Mouse (Mus musculus) ES-E14 (cell line): ENCODE measurements around the gene Col1a1. TPM values are rescaled to one million over a fixed set of nuclear protein-coding genes. Genes with fewer than 3 reads are reported as not detected.

Experiments
- DNase-seq: peaks from one replicate; pipeline ENCODE4 v3.0.0-alpha.2; 2013; ENCODE audit warnings: low read depth, low spot score
- H3K27ac ChIP-seq: 2 replicates; pipeline ENCODE4 v1.5.1; 2012; ENCODE audit warnings: low read depth, mild to moderate bottlenecking, low read length, moderate library complexity, mixed read lengths; ENCODE audit not compliant: poor library complexity, insufficient read depth, severe bottlenecking
- H3K36me3 ChIP-seq: 2 replicates; pipeline ENCODE4 v1.6.1; 2012; ENCODE audit warnings: mild to moderate bottlenecking, low read length, moderate library complexity, mixed read lengths; ENCODE audit not compliant: control insufficient read depth, poor library complexity, insufficient read depth, severe bottlenecking
- H3K4me1 ChIP-seq, 2 experiments: fragments of 150-350 bp in 1 of 2; sonication (generic) in 1 of 2; 2 replicates each; pipeline ENCODE4 v1.6.1; 2012; ENCODE audit warnings: low read length in 2 of 2, mild to moderate bottlenecking in 1 of 2, mixed read lengths in 1 of 2; ENCODE audit not compliant: control insufficient read depth in 2 of 2, insufficient read depth in 2 of 2, poor library complexity in 1 of 2
- H3K4me3 ChIP-seq, 2 experiments: fragments of 150-350 bp in 1 of 2; sonication (generic) in 1 of 2; 2 replicates each; pipeline ENCODE4 v1.5.1; 2012; ENCODE audit warnings: low read length in 2 of 2, low read depth in 1 of 2, mild to moderate bottlenecking in 1 of 2, mixed read lengths in 1 of 2; ENCODE audit not compliant: insufficient read depth in 1 of 2, poor library complexity in 1 of 2, severe bottlenecking in 1 of 2
- H3K9ac ChIP-seq: 2 replicates; pipeline ENCODE4 v1.6.1; 2012; ENCODE audit warnings: low read depth, mild to moderate bottlenecking, low read length, mixed read lengths; ENCODE audit not compliant: poor library complexity, insufficient read depth, severe bottlenecking
- H3K9me3 ChIP-seq: fragments of 150-350 bp; sonication (generic); 2 replicates; pipeline ENCODE4 v1.6.1; 2012; ENCODE audit warnings: low read depth, mild to moderate bottlenecking, low read length; ENCODE audit not compliant: control insufficient read depth, insufficient read depth
- CHD2 ChIP-seq: IDR thresholded peaks from 2 replicates; pipeline ENCODE4 v1.6.1; 2014; ENCODE audit warnings: mild to moderate bottlenecking, low read depth, low read length, inconsistent platforms
- HCFC1 ChIP-seq: IDR thresholded peaks from 2 replicates; pipeline ENCODE4 v1.6.1; 2012; ENCODE audit warnings: low read length, inconsistent platforms, borderline replicate concordance; ENCODE audit not compliant: insufficient read depth
- MAFK ChIP-seq: IDR thresholded peaks from 2 replicates; pipeline ENCODE4 v1.6.1; 2014; ENCODE audit warnings: mild to moderate bottlenecking, low read depth, low read length, inconsistent platforms; ENCODE audit not compliant: insufficient read depth
- ZC3H11A ChIP-seq: IDR thresholded peaks from 2 replicates; pipeline ENCODE4 v1.6.1; 2012; ENCODE audit warnings: low read depth, mild to moderate bottlenecking, inconsistent platforms, low read length, borderline replicate concordance
- ZNF384 ChIP-seq: IDR thresholded peaks from 2 replicates; pipeline ENCODE4 v1.6.1; 2012; ENCODE audit warnings: low read depth, low read length, inconsistent platforms
- in situ Hi-C, 2 experiments: fragments of 600-800 bp; cut with MboI; formaldehyde crosslinking; loops; one replicate each; pipeline ENCODE4 v1.15.1; 2025; ENCODE audit warnings: low sequenced_read_pairs in 2 of 2, inconsistent platforms in 1 of 2; ENCODE audit not compliant: unreplicated experiment in 2 of 2
- total RNA-seq: library from RNA; depleted of rRNA; stranded (reverse); fragments of 300-350 nt; gene quantifications from 2 replicates; pipeline ENCODE4 v1.2.3, GENCODE M21; 2012

Gene Col1a1
- total RNA-seq, 1 experiment: 125 TPM

DNA sequence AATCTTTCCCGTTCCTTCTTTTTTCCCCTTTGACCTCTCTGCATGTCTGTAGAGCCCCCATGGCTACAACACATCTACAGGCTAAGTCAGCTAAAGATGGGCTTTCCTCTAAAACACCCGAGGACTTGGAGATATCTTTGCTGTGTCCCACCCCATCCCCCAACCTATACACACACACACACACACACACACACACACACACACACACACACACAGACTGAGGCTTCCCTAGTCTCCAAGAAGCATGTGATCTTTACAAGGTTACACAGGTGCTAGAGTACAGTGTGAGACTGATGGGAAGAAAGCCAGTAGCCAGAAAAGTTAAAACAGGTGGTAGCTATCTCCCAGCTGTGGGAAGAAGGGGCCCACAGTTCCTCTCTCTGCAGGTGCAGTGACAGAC is 50.4 kb downstream of the Col1a1 start:
- H3K27ac ChIP-seq: no peak overlapping the region; the same call in 1 of the 2 replicates

DNA sequence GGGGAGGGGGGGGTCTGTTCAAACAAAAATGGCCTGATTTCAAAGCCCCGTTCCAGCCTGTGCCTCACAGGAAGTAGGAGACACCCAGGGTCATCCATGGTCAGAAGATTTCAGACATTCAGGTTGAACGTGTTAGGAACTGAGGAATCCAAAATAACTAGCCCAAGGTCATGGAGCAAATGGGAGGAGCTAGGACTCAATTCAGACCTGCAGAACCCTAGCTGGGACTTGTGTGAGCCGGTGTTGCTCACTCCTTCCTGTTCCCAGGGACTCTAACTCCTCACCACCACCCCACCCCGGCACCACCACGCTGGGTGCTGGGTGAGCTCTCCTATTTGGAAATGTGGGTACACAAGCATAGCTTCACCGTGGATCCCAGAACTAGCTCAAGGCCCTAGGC is 51.3 kb downstream of the Col1a1 start:
- Histone ChIP-seq H3K4me1 (peaks cover 3 to 29% of the 10 kb centered on the region in 2 experiments; a peak in 3 of 4 replicates), H3K27ac (peak overlapping the region; percentile 23; the same call in 1 of the 2 replicates)
- no peak for TF ChIP-seq MAFK
- no peak for TF ChIP-seq ZC3H11A
- TF ChIP-seq CHD2: no peak
- TF ChIP-seq ZNF384: no peak

More for the DNA sequence above, 50.4 kb downstream of the Col1a1 start:
- TF ChIP-seq ZC3H11A (no peak), CHD2 (no peak), ZNF384 (no peak), MAFK (no peak)
- H3K4me3 ChIP-seq: no peak overlapping the region
- in situ Hi-C loops: no loop called here
- no peak overlapping the region for H3K9ac ChIP-seq
- no peaks in the 10 kb centered on the region for H3K9me3 ChIP-seq
- no peaks in the 10 kb centered on the region for H3K36me3 ChIP-seq
- no peak for DNase-seq
- H3K4me1 ChIP-seq: peaks cover 3 to 25% of the 10 kb centered on the region in 2 experiments; a peak in 3 of 4 replicates

DNA sequence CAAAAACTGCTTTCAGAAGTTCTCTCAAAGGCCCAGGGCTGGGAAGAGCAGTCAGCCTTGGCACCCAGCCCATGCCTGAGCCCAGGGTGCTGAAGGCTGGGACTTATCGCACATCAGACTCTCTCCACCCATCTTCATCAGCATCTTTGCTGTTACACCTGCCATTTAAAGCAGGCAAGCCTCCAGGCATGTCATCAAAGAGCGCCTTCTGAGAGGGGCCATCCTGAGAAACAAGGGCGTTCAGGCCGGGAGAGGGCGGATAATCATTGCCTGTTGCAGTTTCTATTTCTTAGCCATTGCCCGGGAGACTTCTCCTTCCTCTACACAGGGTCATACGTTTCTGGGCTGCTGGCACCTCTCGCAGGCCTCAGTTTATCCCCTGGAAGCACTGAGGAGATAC is 51.8 kb downstream of the Col1a1 start:
- H3K4me1 ChIP-seq: peaks cover 3 to 31% of the 10 kb centered on the region in 2 experiments; a peak in 3 of 4 replicates
- no peaks in the 10 kb centered on the region for H3K9me3 ChIP-seq
- TF ChIP-seq ZNF384 (no peak), ZC3H11A (no peak), HCFC1 (no peak), CHD2 (no peak), MAFK (no peak)
- no peaks in the 10 kb centered on the region; the same call in 1 of the 2 replicates for H3K36me3 ChIP-seq
- H3K4me3 ChIP-seq: 0 out of 4 replicates have a peak overlapping the region, but pooled peaks of 1 of the 2 experiments have one; percentile 20
- no peak for DNase-seq
- in situ Hi-C loops: no loop called here
- peak overlapping the region; percentile 23; the same call in 1 of the 2 replicates for H3K27ac ChIP-seq
- H3K9ac ChIP-seq: no peak overlapping the region

More for the DNA sequence above, 51.3 kb downstream of the Col1a1 start:
- no peak overlapping the region for H3K9ac ChIP-seq
- no peaks in the 10 kb centered on the region; the same call in 1 of the 2 replicates for H3K36me3 ChIP-seq
- DNase-seq: no peak
- in situ Hi-C loops: no loop called here
- no peak overlapping the region for H3K4me3 ChIP-seq
- H3K9me3 ChIP-seq: no peaks in the 10 kb centered on the region

DNA sequence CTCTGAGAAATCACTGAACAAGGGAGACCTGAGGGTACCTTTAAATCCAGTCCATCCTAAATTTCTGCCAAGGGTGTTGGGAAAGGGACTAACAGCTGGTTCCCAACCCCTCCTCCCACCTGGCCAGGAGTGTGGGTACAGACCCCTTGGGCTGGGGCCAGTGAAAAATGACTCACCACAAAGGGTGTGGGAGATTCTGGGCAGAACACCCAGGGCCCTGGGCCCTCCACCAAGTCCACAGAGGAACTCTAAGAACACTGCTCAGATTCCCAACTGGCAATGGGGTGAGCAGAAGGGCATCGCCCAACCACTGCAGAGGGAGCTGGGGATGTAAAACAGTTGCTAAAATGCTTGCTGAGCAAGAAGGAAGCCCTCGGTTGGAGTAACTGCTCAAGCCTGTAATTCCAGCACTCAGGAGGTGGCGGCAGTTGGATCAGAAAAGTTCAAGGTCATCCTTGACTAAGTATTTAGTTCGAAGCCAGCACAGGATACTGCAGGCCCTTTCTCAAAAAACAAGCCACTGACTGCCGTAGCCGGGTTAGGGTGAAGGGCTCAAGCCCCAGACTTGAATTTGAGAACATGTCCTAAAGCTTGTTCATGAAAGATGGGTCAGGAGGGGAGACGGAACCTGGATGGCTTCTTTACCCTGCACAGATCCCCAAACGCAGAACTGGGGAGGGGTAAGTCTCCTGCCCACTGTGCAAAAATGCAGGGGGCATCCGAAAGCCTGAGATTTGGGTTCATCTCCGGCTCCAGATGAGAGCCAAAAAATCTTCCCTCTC is 52.9 kb downstream of the Col1a1 start:
- DNase-seq: no peak
- no peaks in the 10 kb centered on the region; the same call in 1 of the 2 replicates for H3K36me3 ChIP-seq
- H3K9me3 ChIP-seq: no peaks in the 10 kb centered on the region
- peak overlapping the region; percentile 75 to 88 for H3K4me3 ChIP-seq
- in situ Hi-C loops: no loop called here
- H3K4me1 ChIP-seq: peaks cover 3 to 39% of the 10 kb centered on the region in 2 experiments; a peak in 3 of 4 replicates
- H3K27ac ChIP-seq: peak overlapping the region; percentile 82
- H3K9ac ChIP-seq: peak overlapping the region; percentile 84
- TF ChIP-seq MAFK: no peak
- no peak for TF ChIP-seq CHD2
- TF ChIP-seq HCFC1: no peak
- no peak for TF ChIP-seq ZC3H11A
- TF ChIP-seq ZNF384: no peak
